ENCODE assay signal across 17 mouse cellular contexts in genomic region chr12:52587473-52588010, GRCm38 (mm10).
DNase-seq lines count a peak whose midpoint lies in the region; ATAC-seq and TF ChIP-seq lines count a peak whose summit lies in the region.
"Had no signal": no experiment of that assay in that cellular context is flagged by ENCODE, and none has a peak within 500 bp of the region (broad histone marks: within the 10 kb centered on the region; RNA-seq: fewer than 3 reads in every experiment).

No protein-coding gene starts in this region.

- no peaks in the 10 kb centered on the region for H3K36me3 ChIP-seq in forebrain, embryonic 14.5 days (ENCODE audit: control insufficient read depth, insufficient read depth, low read length)
- H3K36me3 ChIP-seq in forebrain, embryonic 16.5 days (ENCODE audit: control insufficient read depth, insufficient read depth) = no peaks in the 10 kb centered on the region
- H3K36me3 ChIP-seq in intestine, embryonic 16.5 days (ENCODE audit: control insufficient read depth, insufficient read depth, low read length) = no peaks in the 10 kb centered on the region
- H3K36me3 ChIP-seq in heart, embryonic 12.5 days = no peaks in the 10 kb centered on the region
- H3K36me3 ChIP-seq in stomach, postnatal 0 days (ENCODE audit: control insufficient read depth, insufficient read depth, low read length) = no peaks in the 10 kb centered on the region
- H3K36me3 ChIP-seq: heart, embryonic 13.5 days; midbrain, embryonic 12.5 days had no signal

- no peak overlapping the region for H3K4me3 ChIP-seq in forebrain, embryonic 14.5 days (ENCODE audit: low read depth, low read length)
- H3K4me3 ChIP-seq in forebrain, embryonic 16.5 days (replicated peaks; ENCODE audit: low read length) = no peak overlapping the region
- H3K4me3 ChIP-seq in intestine, embryonic 16.5 days (ENCODE audit: low read length) = no peak overlapping the region
- no peak overlapping the region for H3K4me3 ChIP-seq in heart, embryonic 12.5 days
- no peak overlapping the region for H3K4me3 ChIP-seq in stomach, postnatal 0 days (ENCODE audit: low read depth, low read length)
- H3K4me3 ChIP-seq: gastrocnemius, adult 2 months; heart, embryonic 13.5 days; midbrain, embryonic 12.5 days had no signal

- H3K4me1 ChIP-seq in forebrain, embryonic 14.5 days (ENCODE audit: control insufficient read depth, insufficient read depth, low read length) = no peaks in the 10 kb centered on the region
- no peaks in the 10 kb centered on the region for H3K4me1 ChIP-seq in forebrain, embryonic 16.5 days (replicated peaks; ENCODE audit: control insufficient read depth, insufficient read depth, low read length)
- H3K4me1 ChIP-seq in intestine, embryonic 16.5 days (ENCODE audit: control insufficient read depth, insufficient read depth, low read length) = no peaks in the 10 kb centered on the region
- no peaks in the 10 kb centered on the region for H3K4me1 ChIP-seq in heart, embryonic 12.5 days (replicated peaks)
- H3K4me1 ChIP-seq in stomach, postnatal 0 days (replicated peaks; ENCODE audit: control insufficient read depth, insufficient read depth) = no peaks in the 10 kb centered on the region
- H3K4me1 ChIP-seq: heart, embryonic 13.5 days; midbrain, embryonic 12.5 days had no signal

- no peaks in the 10 kb centered on the region for H3K27me3 ChIP-seq in forebrain, embryonic 14.5 days (replicated peaks; ENCODE audit: control insufficient read depth, insufficient read depth, low read length)
- no peaks in the 10 kb centered on the region for H3K27me3 ChIP-seq in forebrain, embryonic 16.5 days (replicated peaks; ENCODE audit: control insufficient read depth, insufficient read depth, low read length)
- H3K27me3 ChIP-seq in intestine, embryonic 16.5 days (replicated peaks; ENCODE audit: control insufficient read depth, insufficient read depth, low read length) = no peaks in the 10 kb centered on the region
- H3K27me3 ChIP-seq in heart, embryonic 12.5 days (replicated peaks) = no peaks in the 10 kb centered on the region
- H3K27me3 ChIP-seq in stomach, postnatal 0 days (ENCODE audit: control insufficient read depth, insufficient read depth, low read length) = no peaks in the 10 kb centered on the region
- H3K27me3 ChIP-seq: heart, embryonic 13.5 days; midbrain, embryonic 12.5 days had no signal

- WGBS in forebrain, embryonic 14.5 days = 75% methylated on average over 2 of the region's 2 CpGs
- 77% methylated on average over 2 of the region's 2 CpGs for WGBS in forebrain, embryonic 16.5 days
- 61% methylated on average over 2 of the region's 2 CpGs for WGBS in intestine, embryonic 16.5 days
- WGBS in heart, embryonic 12.5 days = 73% methylated on average over 2 of the region's 2 CpGs
- WGBS in stomach, postnatal 0 days = 60% methylated on average over 2 of the region's 2 CpGs

- DNase-seq in forebrain, embryonic 14.5 days (ENCODE audit: low spot score) = peak; percentile 57
- peak; percentile 9 to 60 for DNase-seq in left cerebral cortex, postnatal 25 days (ENCODE audit: low spot score in 2 of 2)
- DNase-seq in left cerebral cortex, adult 11 months (ENCODE audit: low spot score) = no peak
- DNase-seq in MN1 (ENCODE audit: low spot score) = peak; percentile 14
- no peak for DNase-seq in stomach, postnatal 0 days (ENCODE audit: low spot score)
- DNase-seq: adrenal gland, postnatal 14 days; cerebellum, adult 11-12 months; gastrocnemius, adult 2 months; liver; right cerebral cortex, postnatal 14 days; thymus, postnatal 4 days had no signal

- no peaks in the 10 kb centered on the region for H3K9me3 ChIP-seq in forebrain, embryonic 14.5 days (replicated peaks; ENCODE audit: control insufficient read depth, low read length)
- H3K9me3 ChIP-seq in forebrain, embryonic 16.5 days (ENCODE audit: control insufficient read depth, low read length) = no peaks in the 10 kb centered on the region
- no peaks in the 10 kb centered on the region for H3K9me3 ChIP-seq in intestine, embryonic 16.5 days (ENCODE audit: control insufficient read depth, low read length)
- no peaks in the 10 kb centered on the region for H3K9me3 ChIP-seq in heart, embryonic 12.5 days (replicated peaks)
- no peaks in the 10 kb centered on the region for H3K9me3 ChIP-seq in stomach, postnatal 0 days (ENCODE audit: control insufficient read depth, low read length)
- H3K9me3 ChIP-seq: midbrain, embryonic 12.5 days had no signal

- no peak for TF ChIP-seq EP300 in stomach, postnatal 0 days (optimal IDR thresholded peaks at IDR 0.05)

- ATAC-seq in forebrain, embryonic 14.5 days = no peak
- ATAC-seq in forebrain, embryonic 16.5 days = no peak
- peak; percentile 73 for ATAC-seq in intestine, embryonic 16.5 days
- no peak for ATAC-seq in heart, embryonic 12.5 days (ENCODE audit: insufficient number of reproducible peaks, low FRiP score)
- no peak for ATAC-seq in stomach, postnatal 0 days (ENCODE audit: low FRiP score, low TSS enrichment)
- ATAC-seq: lung, postnatal 0 days had no signal

- H3K27ac ChIP-seq in forebrain, embryonic 14.5 days (ENCODE audit: low read depth, low read length) = no peak overlapping the region
- H3K27ac ChIP-seq in forebrain, embryonic 16.5 days (ENCODE audit: low read length) = no peak overlapping the region
- no peak overlapping the region for H3K27ac ChIP-seq in intestine, embryonic 16.5 days (ENCODE audit: low read length)
- H3K27ac ChIP-seq in heart, embryonic 12.5 days (ENCODE audit: poor library complexity, severe bottlenecking) = no peak overlapping the region
- no peak overlapping the region for H3K27ac ChIP-seq in stomach, postnatal 0 days (replicated peaks)
- H3K27ac ChIP-seq: gastrocnemius, adult 2 months; heart, embryonic 13.5 days; midbrain, embryonic 12.5 days had no signal

- TF ChIP-seq CTCF in stomach, postnatal 0 days (IDR thresholded peaks at IDR 0.05; ENCODE audit: low read depth) = no peak

- H3K4me2 ChIP-seq in forebrain, embryonic 14.5 days (ENCODE audit: low read length) = no peak overlapping the region
- H3K4me2 ChIP-seq in forebrain, embryonic 16.5 days (ENCODE audit: low read length) = no peak overlapping the region
- H3K4me2 ChIP-seq in intestine, embryonic 16.5 days (ENCODE audit: low read depth, low read length) = no peak overlapping the region
- no peak overlapping the region for H3K4me2 ChIP-seq in heart, embryonic 12.5 days
- no peak overlapping the region for H3K4me2 ChIP-seq in stomach, postnatal 0 days (replicated peaks; ENCODE audit: low read depth)
- H3K4me2 ChIP-seq: heart, embryonic 13.5 days; midbrain, embryonic 12.5 days had no signal

- no peak overlapping the region for H3K9ac ChIP-seq in forebrain, embryonic 14.5 days (ENCODE audit: low read length)
- H3K9ac ChIP-seq in forebrain, embryonic 16.5 days (replicated peaks; ENCODE audit: low read depth, low read length) = no peak overlapping the region
- no peak overlapping the region for H3K9ac ChIP-seq in intestine, embryonic 16.5 days (ENCODE audit: low read depth, low read length)
- H3K9ac ChIP-seq in heart, embryonic 12.5 days = no peak overlapping the region
- no peak overlapping the region for H3K9ac ChIP-seq in stomach, postnatal 0 days (ENCODE audit: low read length)
- H3K9ac ChIP-seq: heart, embryonic 13.5 days; midbrain, embryonic 12.5 days had no signal

- intact Hi-C loops in left cerebral cortex, postnatal 25 days (cut with DNase I) = no loop called here

Comparison
In these comparisons a context has a peak if more than half of its experiments do, and no peak if none do; other contexts are left out.
1. DNase-seq: peak in forebrain, embryonic 14.5 days (single experiment), left cerebral cortex, postnatal 25 days (2 of 2) and MN1 (single experiment); none in left cerebral cortex, adult 11 months (single experiment) and stomach, postnatal 0 days (single experiment).